10 mouse cellular contexts compared by ENCODE assay signal in genomic region chr13:60147857-60148181, GRCm38 (mm10). TPM values are rescaled to one million over a fixed set of nuclear protein-coding genes. Genes with fewer than 3 reads are reported as not detected.
DNase-seq lines count a peak whose midpoint lies in the region; ATAC-seq lines count a peak whose summit lies in the region.
"Had no signal": no experiment of that assay in that cellular context is flagged by ENCODE, and none has a peak within 500 bp of the region (broad histone marks: within the 10 kb centered on the region; RNA-seq: fewer than 3 reads in every experiment).

No protein-coding gene starts in this region.

- ATAC-seq in heart, embryonic 14.5 days (ENCODE audit: insufficient number of reproducible peaks, insufficient read depth, low FRiP score, low read depth): no peak
- peak; percentile 71 for ATAC-seq in embryonic facial prominence, embryonic 11.5 days (replicated peaks; ENCODE audit: insufficient number of reproducible peaks, low FRiP score, low TSS enrichment, low read depth)
- no peak for ATAC-seq in midbrain, embryonic 12.5 days (ENCODE audit: low FRiP score, low read depth)
- no peak for ATAC-seq in frontal cortex, adult (ENCODE audit: low TSS enrichment)

- intact Hi-C loops in heart, postnatal 25 days (cut with DNase I): no loop called here

- H3K4me2 ChIP-seq in heart, embryonic 14.5 days (ENCODE audit: low read length): peak overlapping the region; percentile 69
- no peak overlapping the region for H3K4me2 ChIP-seq in embryonic facial prominence, embryonic 11.5 days (ENCODE audit: low read depth, low read length)
- H3K4me2 ChIP-seq in midbrain, embryonic 12.5 days (replicated peaks): peak overlapping the region; percentile 54

- H3K9ac ChIP-seq in heart, embryonic 14.5 days (ENCODE audit: low read length): peak overlapping the region; percentile 74
- H3K9ac ChIP-seq in embryonic facial prominence, embryonic 11.5 days (replicated peaks; ENCODE audit: low read length): no peak overlapping the region; the same call in 1 of the 2 replicates
- H3K9ac ChIP-seq in midbrain, embryonic 12.5 days (replicated peaks): no peak overlapping the region

- DNase-seq in heart, postnatal 25 days (ENCODE audit: low spot score): no peak
- DNase-seq in embryonic facial prominence, embryonic 11.5 days (ENCODE audit: low spot score): no peak
- DNase-seq in hindbrain, embryonic 10.5 days (ENCODE audit: low spot score): no peak
- DNase-seq in testis, postnatal 10 days (ENCODE audit: low spot score): no peak
- no peak for DNase-seq in spleen, postnatal 4 days (ENCODE audit: low spot score in 2 of 2)
- DNase-seq: cerebellum, postnatal 36 days; thymus, adult 18-20 months had no signal

- peaks cover 5% of the 10 kb centered on the region; the same call in 1 of the 2 replicates for H3K9me3 ChIP-seq in heart, embryonic 14.5 days (ENCODE audit: control insufficient read depth, low read length)
- H3K9me3 ChIP-seq in embryonic facial prominence, embryonic 11.5 days (replicated peaks; ENCODE audit: control insufficient read depth, low read length): no peaks in the 10 kb centered on the region
- peaks cover 11% of the 10 kb centered on the region for H3K9me3 ChIP-seq in hindbrain, embryonic 10.5 days
- peaks cover 10% of the 10 kb centered on the region; the same call in 1 of the 2 replicates for H3K9me3 ChIP-seq in midbrain, embryonic 12.5 days

- peaks cover 4 to 8% of the 10 kb centered on the region in 2 experiments; a peak in 1 of 4 replicates for H3K4me1 ChIP-seq in heart, embryonic 14.5 days (ENCODE audit: control insufficient read depth in 2 of 2, insufficient read depth in 2 of 2, low read length in 2 of 2)
- H3K4me1 ChIP-seq in embryonic facial prominence, embryonic 11.5 days (ENCODE audit: control insufficient read depth, insufficient read depth, low read length): peaks cover 7% of the 10 kb centered on the region; the same call in 1 of the 2 replicates
- H3K4me1 ChIP-seq in hindbrain, embryonic 10.5 days (replicated peaks): peaks cover 50% of the 10 kb centered on the region
- H3K4me1 ChIP-seq in midbrain, embryonic 12.5 days: peaks cover 28% of the 10 kb centered on the region

- WGBS in heart, embryonic 14.5 days: 71% methylated on average over 2 of the region's 2 CpGs
- 59% methylated on average over 2 of the region's 2 CpGs for WGBS in embryonic facial prominence, embryonic 11.5 days
- WGBS in hindbrain, embryonic 10.5 days: 28% methylated on average over 2 of the region's 2 CpGs
- 27% methylated on average over 2 of the region's 2 CpGs for WGBS in midbrain, embryonic 12.5 days

- H3K27ac ChIP-seq in heart, embryonic 14.5 days (replicated peaks in 1 of 2; ENCODE audit: control insufficient read depth in 1 of 2, insufficient read depth in 1 of 2, low read depth in 2 of 2, low read length in 2 of 2): no peak overlapping the region
- peak overlapping the region; percentile 74 for H3K27ac ChIP-seq in embryonic facial prominence, embryonic 11.5 days (replicated peaks; ENCODE audit: low read depth, low read length)
- H3K27ac ChIP-seq in hindbrain, embryonic 10.5 days: peak overlapping the region; percentile 96
- peak overlapping the region; percentile 86 for H3K27ac ChIP-seq in midbrain, embryonic 12.5 days (replicated peaks)

- H3K27me3 ChIP-seq in heart, embryonic 14.5 days (ENCODE audit: control insufficient read depth, insufficient read depth, low read length): no peaks in the 10 kb centered on the region
- H3K27me3 ChIP-seq in embryonic facial prominence, embryonic 11.5 days (ENCODE audit: control insufficient read depth, insufficient read depth, low read length): no peaks in the 10 kb centered on the region
- peaks cover 12% of the 10 kb centered on the region for H3K27me3 ChIP-seq in hindbrain, embryonic 10.5 days (ENCODE audit: insufficient read depth, poor library complexity, severe bottlenecking)
- peaks cover 18% of the 10 kb centered on the region for H3K27me3 ChIP-seq in midbrain, embryonic 12.5 days

- H3K4me3 ChIP-seq in heart, embryonic 14.5 days (ENCODE audit: control insufficient read depth in 1 of 2, insufficient read depth in 1 of 2, low read depth in 1 of 2, low read length in 2 of 2): peak overlapping the region in 1 of 2 experiments; percentile 37; a peak in 1 of 4 replicates
- no peak overlapping the region for H3K4me3 ChIP-seq in embryonic facial prominence, embryonic 11.5 days (ENCODE audit: low read depth, low read length)
- peak overlapping the region; percentile 50 for H3K4me3 ChIP-seq in hindbrain, embryonic 10.5 days
- H3K4me3 ChIP-seq in midbrain, embryonic 12.5 days: no peak overlapping the region

- H3K36me3 ChIP-seq in heart, embryonic 14.5 days (ENCODE audit: control insufficient read depth, insufficient read depth, low read length): no peaks in the 10 kb centered on the region
- no peaks in the 10 kb centered on the region for H3K36me3 ChIP-seq in embryonic facial prominence, embryonic 11.5 days (replicated peaks; ENCODE audit: control insufficient read depth, insufficient read depth, low read depth, low read length)
- 0 out of 2 replicates have a peak, but pooled peaks cover 5% of the 10 kb centered on the region for H3K36me3 ChIP-seq in hindbrain, embryonic 10.5 days
- no peaks in the 10 kb centered on the region for H3K36me3 ChIP-seq in midbrain, embryonic 12.5 days

RNA-seq across cellular contexts. Expression of gene Gas1, which starts 29.3 kb away (rescaled TPM):
- 42.1 and 50.7 TPM in 2 replicates for polyA plus RNA-seq in heart, embryonic 14.5 days (2014; fragmentation: Nextera tagmentation; extraction: Ambion mirVana)
- 10 to 100 TPM; 31.5 to 32.9 TPM for total RNA-seq in heart, postnatal 25 days (2021)
- 151 and 157 TPM in 2 replicates for polyA plus RNA-seq in embryonic facial prominence, embryonic 11.5 days (2014; fragmentation: Nextera tagmentation; extraction: Ambion mirVana)
- 78.7 and 97.1 TPM in 2 replicates for polyA plus RNA-seq in hindbrain, embryonic 10.5 days (2016; fragmentation: Nextera tagmentation; extraction: Ambion mirVana)
- polyA plus RNA-seq in midbrain, embryonic 12.5 days (2016; fragmentation: Nextera tagmentation; extraction: Ambion mirVana): 121 and 123 TPM in 2 replicates

Comparison
In these comparisons a context has a peak if more than half of its experiments do, and no peak if none do; other contexts are left out.
1. H3K27ac ChIP-seq: peak in embryonic facial prominence, embryonic 11.5 days (single experiment), hindbrain, embryonic 10.5 days (single experiment) and midbrain, embryonic 12.5 days (single experiment); none in heart, embryonic 14.5 days (0 of 2).